Mouse (Mus musculus) stomach, embryonic 15.5 days (tissue): Measurements from ENCODE around the gene Ccr4. TPM values are rescaled to one million over a fixed set of nuclear protein-coding genes. Genes with fewer than 3 reads are reported as not detected.

ENCODE experiments used
- ATAC-seq: fragments of 200-750 bp; cut with Nextera tagmentation; 2 replicates; pipeline ENCODE4 v1.8.0; 2017; ENCODE audit warnings: low read depth, moderate number of reproducible peaks, moderate TSS enrichment; ENCODE audit not compliant: insufficient read depth, low FRiP score
- H3K27ac ChIP-seq: fragments of 300-500 bp; sonication (generic); 2 replicates; pipeline ENCODE4 v1.5.1; 2015; ENCODE audit warnings: mild to moderate bottlenecking, inconsistent platforms
- H3K27me3 ChIP-seq: fragments of 300-500 bp; sonication (generic); replicated peaks from 2 replicates; pipeline ENCODE4 v1.6.1; 2015; ENCODE audit warnings: inconsistent platforms
- H3K36me3 ChIP-seq: fragments of 300-500 bp; sonication (generic); 2 replicates; pipeline ENCODE4 v1.6.1; 2015; ENCODE audit warnings: inconsistent platforms
- H3K4me1 ChIP-seq: fragments of 300-500 bp; sonication (generic); 2 replicates; pipeline ENCODE4 v1.6.1; 2015; ENCODE audit warnings: inconsistent platforms
- H3K4me2 ChIP-seq: fragments of 300-500 bp; sonication (generic); 2 replicates; pipeline ENCODE4 v1.6.1; 2015; ENCODE audit warnings: mild to moderate bottlenecking, inconsistent platforms
- H3K4me3 ChIP-seq: fragments of 300-500 bp; sonication (generic); replicated peaks from 2 replicates; pipeline ENCODE4 v1.5.1; 2015; ENCODE audit warnings: inconsistent platforms
- H3K9ac ChIP-seq: fragments of 300-500 bp; sonication (generic); 2 replicates; pipeline ENCODE4 v1.6.1; 2015; ENCODE audit warnings: inconsistent platforms
- H3K9me3 ChIP-seq: fragments of 300-500 bp; sonication (generic); 2 replicates; pipeline ENCODE4 v1.6.1; 2016; ENCODE audit warnings: inconsistent platforms
- WGBS: fragments of 180-500 bp; shearing (Covaris S2); methylation state at CpG from one replicate; pipeline ENCODE4 v1.1.7; 2015; 5-methylcytosine and 5-hydroxymethylcytosine counted together
- polyA plus RNA-seq: library from polyadenylated mRNA; unstranded; fragments of >200 nt; fragmentation: Nextera tagmentation; extraction: Ambion mirVana; gene quantifications from 2 replicates; pipeline ENCODE4 v1.2.1, GENCODE M21; 2015

Ccr4 gene
- polyA plus RNA-seq, 1 experiment from 2014 or later: 0.04 TPM

DNA sequence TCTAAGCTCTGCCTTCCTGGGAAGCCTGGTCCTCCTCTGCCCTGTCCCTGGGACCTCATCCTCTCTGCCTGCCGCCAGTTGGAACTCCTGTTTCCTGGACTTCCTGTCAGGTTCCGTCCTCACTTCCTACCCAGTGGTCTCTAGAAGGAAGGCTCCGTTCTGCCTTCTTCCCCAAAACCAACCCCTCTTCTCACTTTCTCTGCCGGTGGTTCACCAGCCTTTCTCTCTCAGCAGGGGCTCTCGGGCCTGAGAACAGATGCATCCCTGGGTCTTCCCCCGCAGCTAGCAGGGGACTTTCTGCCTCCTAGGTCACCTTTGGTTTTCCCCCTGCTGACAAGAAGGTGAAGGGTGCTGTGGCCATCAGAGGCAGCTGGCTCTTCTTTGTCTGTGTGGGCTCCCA is 39.3 kb downstream of the Ccr4 start:
- Histone ChIP-seq H3K4me1 (no peaks in the 10 kb centered on the region), H3K9ac (no peak overlapping the region), H3K27ac (no peak overlapping the region), H3K27me3 (no peaks in the 10 kb centered on the region), H3K9me3 (no peaks in the 10 kb centered on the region), H3K4me2 (no peak overlapping the region), H3K36me3 (peaks cover 15% of the 10 kb centered on the region), H3K4me3 (no peak overlapping the region)
- WGBS: 70% methylated on average over 6 of the region's 6 CpGs
- ATAC-seq: no peak

DNA sequence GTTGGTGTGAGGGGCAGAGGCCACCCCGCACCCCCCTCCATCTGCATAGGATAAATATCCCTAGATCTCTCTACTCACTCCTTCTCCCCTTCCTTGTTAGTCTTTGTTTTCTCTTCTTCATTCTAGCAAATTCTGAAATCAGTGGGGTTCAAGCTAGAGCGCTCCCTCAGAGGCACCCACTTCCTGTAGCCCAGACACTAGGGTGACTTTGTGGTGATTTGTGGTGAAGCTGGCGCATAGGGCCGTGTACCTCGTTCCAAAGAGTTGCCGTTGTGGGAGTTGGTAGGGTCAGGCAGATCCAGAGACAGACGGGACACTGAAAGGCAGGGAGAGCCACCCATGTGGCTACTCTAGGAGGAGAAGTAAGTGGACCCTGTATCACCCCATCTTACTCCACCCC is 42.1 kb downstream of the Ccr4 start:
- no peak overlapping the region for H3K4me2 ChIP-seq
- H3K4me3 ChIP-seq: no peak overlapping the region
- H3K9ac ChIP-seq: no peak overlapping the region
- WGBS: 86% methylated on average over 7 of the region's 7 CpGs
- no peak overlapping the region for H3K27ac ChIP-seq
- no peaks in the 10 kb centered on the region for H3K27me3 ChIP-seq
- peaks cover 21% of the 10 kb centered on the region; the same call in 1 of the 2 replicates for H3K36me3 ChIP-seq
- H3K9me3 ChIP-seq: no peaks in the 10 kb centered on the region
- no peak for ATAC-seq
- no peaks in the 10 kb centered on the region for H3K4me1 ChIP-seq

DNA sequence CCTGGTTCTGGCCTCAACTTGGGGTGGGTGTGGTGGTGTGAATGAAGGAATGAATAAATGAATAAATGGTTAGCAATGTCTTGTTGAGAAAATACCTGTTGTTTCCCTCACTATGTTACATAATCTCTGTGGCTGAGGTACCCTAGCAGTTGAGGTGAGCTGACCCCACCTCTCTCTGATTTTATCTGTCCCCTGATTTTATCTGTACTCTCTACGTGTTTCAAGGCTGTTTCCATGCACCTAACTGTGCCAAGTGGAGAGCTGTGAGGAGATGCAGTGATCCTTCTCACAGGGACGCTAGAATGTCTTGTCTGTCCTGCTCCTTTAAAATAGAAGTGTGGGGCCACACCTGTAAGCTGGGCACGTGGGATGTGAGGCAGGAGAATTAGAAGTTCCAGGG is 46.3 kb downstream of the Ccr4 start:
- ATAC-seq: no peak
- WGBS: 75% methylated on average over 3 of the region's 3 CpGs
- peaks cover 23% of the 10 kb centered on the region for H3K36me3 ChIP-seq

DNA sequence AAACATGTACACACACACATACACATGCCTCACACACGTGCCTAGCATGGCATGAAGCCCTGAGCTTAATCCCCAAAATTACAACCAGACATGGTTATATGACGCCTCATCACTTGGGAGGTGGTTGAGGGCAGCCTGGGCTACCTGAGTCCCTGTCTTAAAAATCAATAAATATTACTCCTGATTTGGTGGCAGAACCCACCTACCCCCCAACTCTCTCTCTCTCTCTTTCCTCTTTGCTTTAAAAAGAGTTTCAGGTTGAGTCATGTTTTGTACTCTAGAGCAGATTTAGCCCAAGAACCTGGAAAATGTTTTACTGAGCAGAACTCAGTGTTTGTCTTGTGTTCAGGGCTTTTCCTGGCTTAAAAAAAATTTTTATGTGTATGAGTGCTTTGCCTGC is 49.3 kb downstream of the Ccr4 start:
- Histone ChIP-seq H3K27ac (no peak overlapping the region), H3K4me1 (no peaks in the 10 kb centered on the region), H3K4me3 (no peak overlapping the region), H3K9ac (no peak overlapping the region), H3K4me2 (no peak overlapping the region), H3K9me3 (no peaks in the 10 kb centered on the region), H3K27me3 (no peaks in the 10 kb centered on the region), H3K36me3 (peaks cover 14% of the 10 kb centered on the region)
- no peak for ATAC-seq
- WGBS: 86% methylated on average over 2 of the region's 2 CpGs

More for the DNA sequence above, 46.3 kb downstream of the Ccr4 start:
- H3K4me3 ChIP-seq: no peak overlapping the region
- no peaks in the 10 kb centered on the region for H3K4me1 ChIP-seq
- no peak overlapping the region for H3K4me2 ChIP-seq
- H3K27ac ChIP-seq: no peak overlapping the region
- H3K9me3 ChIP-seq: no peaks in the 10 kb centered on the region
- H3K9ac ChIP-seq: no peak overlapping the region
- no peaks in the 10 kb centered on the region for H3K27me3 ChIP-seq

DNA sequence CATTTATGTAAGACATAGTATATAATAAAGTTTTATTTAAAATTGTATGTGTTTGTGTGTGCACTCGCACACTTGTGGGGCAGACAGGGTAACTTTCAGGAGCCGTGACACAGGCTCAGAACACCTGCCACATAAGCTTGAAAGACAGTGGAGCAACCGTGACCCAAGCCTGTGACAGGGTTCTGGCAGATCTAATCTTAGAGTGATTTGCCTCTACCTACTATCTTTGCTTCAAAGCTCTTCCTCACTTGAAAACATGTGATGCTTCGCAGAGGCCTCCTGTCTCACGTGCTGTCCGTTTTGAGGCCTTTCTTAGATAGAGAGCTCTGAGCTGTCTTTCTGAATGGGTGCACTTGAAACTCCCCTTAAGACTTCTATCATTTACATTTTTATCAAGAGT is 52.3 kb downstream of the Ccr4 start:
- WGBS: 89% methylated on average over 6 of the region's 6 CpGs
- no peaks in the 10 kb centered on the region for H3K9me3 ChIP-seq
- ATAC-seq: no peak
- H3K36me3 ChIP-seq: peaks cover 7% of the 10 kb centered on the region; the same call in 1 of the 2 replicates
- no peak overlapping the region for H3K27ac ChIP-seq
- H3K9ac ChIP-seq: no peak overlapping the region
- H3K27me3 ChIP-seq: no peaks in the 10 kb centered on the region
- no peak overlapping the region for H3K4me2 ChIP-seq
- no peaks in the 10 kb centered on the region for H3K4me1 ChIP-seq
- no peak overlapping the region for H3K4me3 ChIP-seq

DNA sequence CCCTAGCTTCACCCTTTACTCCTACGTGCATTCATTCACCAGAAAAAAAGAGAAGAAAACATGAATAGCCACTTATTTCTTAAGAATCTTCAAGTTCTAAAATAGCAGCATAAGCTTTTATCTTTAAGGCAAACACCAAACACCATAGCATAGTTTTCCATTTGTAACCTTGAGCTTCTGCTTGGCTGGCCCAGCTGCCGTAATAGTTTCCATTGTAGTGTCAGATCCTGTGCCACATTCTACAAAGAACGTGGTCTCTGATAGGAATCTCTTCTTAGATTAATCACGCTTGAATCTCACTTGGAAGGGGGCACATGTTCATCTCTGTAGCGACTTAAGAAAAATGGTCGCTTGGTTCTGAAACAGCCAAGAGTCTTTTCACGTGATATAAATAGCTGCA is 53.1 kb downstream of the Ccr4 start:
- peaks cover 2% of the 10 kb centered on the region; the same call in 1 of the 2 replicates for H3K36me3 ChIP-seq
- no peak overlapping the region for H3K4me3 ChIP-seq
- H3K4me2 ChIP-seq: no peak overlapping the region
- no peak overlapping the region for H3K9ac ChIP-seq
- no peaks in the 10 kb centered on the region for H3K4me1 ChIP-seq
- WGBS: 82% methylated on average over 7 of the region's 7 CpGs
- H3K9me3 ChIP-seq: no peaks in the 10 kb centered on the region
- no peak overlapping the region for H3K27ac ChIP-seq
- no peak for ATAC-seq
- no peaks in the 10 kb centered on the region for H3K27me3 ChIP-seq

DNA sequence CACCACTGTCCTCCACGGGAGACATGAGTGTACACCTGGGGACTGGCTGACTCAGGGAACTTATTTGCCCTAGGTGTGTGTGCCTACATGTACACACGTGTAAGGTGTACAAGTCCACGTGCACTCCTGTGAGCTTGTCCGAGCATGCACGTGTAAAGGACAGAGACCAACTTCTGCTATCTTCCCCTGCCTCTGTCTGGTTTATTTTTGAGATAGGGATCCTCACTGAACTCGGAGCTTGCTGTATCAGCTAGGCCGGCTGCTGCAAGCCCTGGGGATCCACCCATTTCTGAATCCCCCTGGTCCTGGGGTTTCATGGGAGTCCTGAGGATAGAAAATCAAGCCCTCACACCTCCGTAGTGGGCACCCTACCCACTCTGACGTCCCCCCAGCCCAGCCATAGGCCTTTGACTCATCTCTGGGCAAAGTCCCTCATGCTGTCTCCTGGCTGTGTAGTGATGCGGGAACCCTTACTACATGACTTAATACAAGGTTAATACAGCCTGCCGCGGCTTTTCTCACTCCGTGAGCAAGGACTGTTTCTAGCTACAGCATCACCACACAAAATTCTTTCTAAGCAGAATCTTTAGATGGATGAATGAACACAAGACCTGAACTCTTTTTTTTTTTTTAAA is 55.5 kb downstream of the Ccr4 start:
- ATAC-seq: no peak
- Histone ChIP-seq H3K9me3 (no peaks in the 10 kb centered on the region), H3K27ac (no peak overlapping the region), H3K4me1 (no peaks in the 10 kb centered on the region), H3K36me3 (no peaks in the 10 kb centered on the region), H3K4me3 (no peak overlapping the region), H3K9ac (no peak overlapping the region), H3K27me3 (no peaks in the 10 kb centered on the region), H3K4me2 (no peak overlapping the region)
- WGBS: 85% methylated on average over 13 of the region's 13 CpGs

DNA sequence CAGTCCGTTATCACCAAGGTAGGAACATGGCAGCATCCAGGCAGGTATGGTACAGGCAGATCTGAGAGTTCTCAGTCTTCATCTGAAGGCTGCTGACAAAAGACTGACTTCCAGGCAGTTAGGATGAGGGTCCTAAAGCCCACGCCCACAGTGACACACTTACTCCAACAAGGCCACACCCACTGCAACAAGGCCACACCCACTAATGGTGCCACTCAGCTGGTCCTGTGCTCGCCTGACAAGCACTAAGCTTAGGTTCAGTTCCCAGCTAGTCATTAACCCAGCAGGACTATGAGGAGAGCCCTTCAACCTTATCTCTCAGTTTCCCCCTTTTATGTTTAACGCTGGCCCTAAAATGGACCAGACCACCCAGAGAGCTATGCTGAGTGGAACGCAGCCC is 56.0 kb downstream of the Ccr4 start:
- 73% methylated on average over 5 of the region's 5 CpGs for WGBS

DNA sequence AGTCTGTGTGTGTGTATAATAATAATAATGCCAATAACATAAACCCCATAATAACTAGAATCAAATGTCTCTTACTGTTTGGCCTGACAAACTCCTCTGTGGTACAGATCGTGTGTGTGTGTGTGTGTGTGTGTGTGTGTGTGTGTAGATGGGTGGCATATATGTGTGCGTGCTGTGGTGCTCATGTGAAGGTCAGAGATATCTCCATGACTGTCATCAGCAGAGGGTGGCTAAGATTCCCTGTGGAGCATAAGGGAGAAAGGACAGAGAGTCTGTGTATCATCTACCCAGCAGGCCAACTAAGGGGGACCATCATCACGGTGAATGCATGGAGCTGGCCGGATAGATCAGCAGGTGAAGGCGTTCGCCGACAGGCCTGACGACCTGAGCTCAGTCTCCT is 57.8 kb downstream of the Ccr4 start:
- H3K9me3 ChIP-seq: no peaks in the 10 kb centered on the region
- no peak overlapping the region for H3K4me2 ChIP-seq
- no peaks in the 10 kb centered on the region for H3K36me3 ChIP-seq
- no peaks in the 10 kb centered on the region for H3K27me3 ChIP-seq
- H3K27ac ChIP-seq: no peak overlapping the region
- no peak overlapping the region for H3K4me3 ChIP-seq
- no peaks in the 10 kb centered on the region for H3K4me1 ChIP-seq
- 92% methylated on average over 8 of the region's 8 CpGs for WGBS
- no peak for ATAC-seq
- no peak overlapping the region for H3K9ac ChIP-seq

More for the DNA sequence above, 56.0 kb downstream of the Ccr4 start:
- Histone ChIP-seq H3K9ac (no peak overlapping the region), H3K27me3 (no peaks in the 10 kb centered on the region), H3K4me1 (no peaks in the 10 kb centered on the region), H3K9me3 (no peaks in the 10 kb centered on the region), H3K27ac (no peak overlapping the region), H3K4me2 (no peak overlapping the region), H3K36me3 (no peaks in the 10 kb centered on the region), H3K4me3 (no peak overlapping the region)
- ATAC-seq: no peak

DNA sequence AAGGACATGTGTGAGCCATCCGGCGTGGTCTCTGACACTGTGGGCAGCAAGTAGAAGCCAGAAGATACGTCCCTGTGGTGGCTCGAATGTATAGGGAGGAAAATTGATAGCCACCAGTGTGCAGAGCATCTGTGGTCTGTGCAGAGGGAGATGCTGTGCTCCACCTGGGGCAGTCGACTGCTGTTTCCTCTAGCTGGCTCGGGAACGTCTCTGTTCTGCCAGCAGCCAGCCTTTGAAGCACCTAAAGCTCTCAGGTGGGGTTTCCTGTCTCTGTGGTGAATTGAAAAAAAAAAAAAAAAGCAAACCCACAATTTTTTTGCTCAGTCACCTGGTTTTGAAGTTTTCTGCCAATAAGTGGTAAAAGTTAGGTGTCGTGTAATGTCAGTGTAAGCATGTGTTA is 61.4 kb downstream of the Ccr4 start:
- no peak for ATAC-seq
- Histone ChIP-seq H3K4me3 (no peak overlapping the region), H3K4me2 (no peak overlapping the region), H3K27me3 (no peaks in the 10 kb centered on the region), H3K27ac (no peak overlapping the region), H3K9me3 (no peaks in the 10 kb centered on the region), H3K9ac (no peak overlapping the region), H3K4me1 (no peaks in the 10 kb centered on the region), H3K36me3 (no peaks in the 10 kb centered on the region)
- WGBS: 94% methylated on average over 8 of the region's 8 CpGs

DNA sequence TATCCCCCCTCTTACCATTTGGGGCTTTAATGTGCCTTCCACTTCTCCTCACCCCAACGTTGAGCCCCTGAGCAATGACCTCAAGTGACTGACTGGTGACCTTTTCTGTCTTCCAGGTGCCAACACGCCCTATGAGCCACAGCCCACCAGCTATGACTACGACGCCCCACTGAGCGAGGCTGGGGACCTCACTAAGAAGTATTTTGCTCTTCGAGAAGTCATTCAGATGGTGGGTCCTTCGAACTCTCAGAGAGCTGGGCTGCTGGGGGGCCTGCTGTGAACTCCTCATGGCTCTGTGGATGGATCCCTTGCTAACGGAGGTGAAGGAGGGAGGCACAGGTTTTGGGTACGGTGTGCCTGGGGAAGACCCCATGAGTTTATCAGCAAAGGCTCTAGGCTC is 61.8 kb downstream of the Ccr4 start:
- Histone ChIP-seq H3K27ac (no peak overlapping the region), H3K4me1 (no peaks in the 10 kb centered on the region), H3K27me3 (no peaks in the 10 kb centered on the region), H3K4me2 (no peak overlapping the region), H3K4me3 (no peak overlapping the region), H3K9me3 (no peaks in the 10 kb centered on the region), H3K9ac (no peak overlapping the region), H3K36me3 (no peaks in the 10 kb centered on the region)
- WGBS: 80% methylated on average over 9 of the region's 9 CpGs
- no peak for ATAC-seq

DNA sequence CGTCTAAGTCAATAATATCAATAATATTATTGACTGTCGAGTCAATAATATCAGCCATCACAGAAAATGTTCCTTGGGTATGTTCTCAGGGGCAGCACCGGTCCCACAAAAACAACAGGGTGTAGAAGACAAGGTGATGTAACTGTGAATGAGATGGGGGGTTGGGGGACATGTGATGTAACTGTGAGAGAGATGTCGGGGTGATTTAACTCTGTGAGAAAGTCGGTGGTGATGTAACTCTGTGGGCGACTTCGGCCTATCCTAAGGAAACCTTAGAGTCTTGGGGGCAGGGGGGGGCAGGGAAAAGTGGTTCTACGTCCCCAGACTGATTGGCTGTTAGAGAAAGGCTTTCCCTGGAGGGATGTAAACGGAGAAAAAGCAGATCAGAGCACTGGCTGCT is 62.5 kb downstream of the Ccr4 start:
- H3K9ac ChIP-seq: no peak overlapping the region
- H3K4me3 ChIP-seq: no peak overlapping the region
- H3K27ac ChIP-seq: no peak overlapping the region
- H3K9me3 ChIP-seq: no peaks in the 10 kb centered on the region
- no peaks in the 10 kb centered on the region for H3K36me3 ChIP-seq
- ATAC-seq: no peak
- no peaks in the 10 kb centered on the region for H3K27me3 ChIP-seq
- 94% methylated on average over 9 of the region's 9 CpGs for WGBS
- H3K4me2 ChIP-seq: no peak overlapping the region
- H3K4me1 ChIP-seq: no peaks in the 10 kb centered on the region

DNA sequence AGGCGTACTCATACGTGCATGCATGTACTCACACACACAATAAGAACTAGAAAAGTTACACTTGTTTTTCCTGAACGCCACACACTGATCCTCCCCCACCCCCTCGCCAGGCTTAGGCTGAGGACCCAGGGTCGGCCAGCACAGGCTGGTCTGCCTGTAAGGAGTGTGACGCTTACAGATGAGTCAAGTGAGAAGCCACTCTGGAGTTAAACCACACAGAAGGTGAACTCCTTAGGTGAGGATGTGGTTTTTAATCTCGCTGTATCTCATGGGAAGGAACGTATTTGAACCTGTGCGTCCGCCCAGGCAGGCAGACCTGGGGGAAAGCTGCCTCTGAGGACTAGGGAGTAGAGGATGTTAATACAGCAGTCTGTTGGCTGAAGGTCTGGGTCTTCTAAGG is 64.2 kb downstream of the Ccr4 start:
- H3K36me3 ChIP-seq: no peaks in the 10 kb centered on the region
- no peak overlapping the region for H3K4me2 ChIP-seq
- no peak overlapping the region for H3K4me3 ChIP-seq
- H3K9me3 ChIP-seq: no peaks in the 10 kb centered on the region
- 73% methylated on average over 10 of the region's 10 CpGs for WGBS
- no peaks in the 10 kb centered on the region for H3K27me3 ChIP-seq
- no peak overlapping the region; the same call in 1 of the 2 replicates for H3K27ac ChIP-seq
- peak; percentile 18; the same call in 1 of the 2 replicates for ATAC-seq
- H3K9ac ChIP-seq: no peak overlapping the region
- no peaks in the 10 kb centered on the region for H3K4me1 ChIP-seq
